Mouse (Mus musculus): ENCODE results near the gene Coq8b. TPM values are rescaled to one million over a fixed set of nuclear protein-coding genes. Genes with fewer than 3 reads are reported as not detected.

The Coq8b gene
- polyA plus RNA-seq (2015; fragmentation: Nextera tagmentation; extraction: Ambion mirVana): 6.1 and 8.7 TPM in 2 replicates

GRCm38 (mm10) chr7:27232781-27233281, at the start of gene Coq8b:
Gene Coq8b (plus strand): TSS chr7:27233023.

GRCm38 (mm10) chr7:27195681-27196611, 36.9 kb upstream of the Coq8b start, which contains the start of the genes BC024978 and Snrpa:
Gene BC024978 (plus strand): TSS chr7:27195781.
Gene Snrpa (minus strand): TSS chr7:27196271.

GRCm38 (mm10) chr7:27228281-27228821, 4.5 kb upstream of the Coq8b start, which contains the start of gene Itpkc:
Gene Itpkc (minus strand): TSS chr7:27228661.

GRCm38 (mm10) chr7:27258205-27258899, 25.5 kb downstream of the Coq8b start, which contains the start of gene Numbl:
Gene Numbl (plus strand): TSS chr7:27258433.

MicroRNAs within 50 kb of the gene (microRNA counts, 519-probe panel; counts per million panel counts)
- 296 counts per million, percentile 58 among the panel's probes with 10 or more counts for microRNA mmu-miR-1191

Small RNA genes within 50 kb of the gene (microRNA-seq; reads per million reads assigned to microRNA genes)
- 0.30 to 1.7 reads per million in 2 experiments for gene Mir1191

Other genes starting within 250 kb of the Coq8b start
- not detected in 2 replicates for gene Cyp2a12, start 203.9 kb upstream of the Coq8b start, polyA plus RNA-seq (2015; fragmentation: Nextera tagmentation; extraction: Ambion mirVana)
- gene Cyp2f2, start 113.1 kb upstream of the Coq8b start, polyA plus RNA-seq (2015; fragmentation: Nextera tagmentation; extraction: Ambion mirVana): 0.08 and 1.1 TPM in 2 replicates
- 0.07 TPM in 1 of 2 replicates, not detected in the other for gene Cyp2t4, start 79.3 kb upstream of the Coq8b start, polyA plus RNA-seq (2015; fragmentation: Nextera tagmentation; extraction: Ambion mirVana)
- gene Egln2, start 66.2 kb upstream of the Coq8b start, polyA plus RNA-seq (2015; fragmentation: Nextera tagmentation; extraction: Ambion mirVana): 58.2 and 63.0 TPM in 2 replicates
- 34.9 and 42.4 TPM in 2 replicates for gene Rab4b, start 54.1 kb upstream of the Coq8b start, polyA plus RNA-seq (2015; fragmentation: Nextera tagmentation; extraction: Ambion mirVana)
- not detected in 2 replicates for gene Gm21983, start 51.9 kb upstream of the Coq8b start, polyA plus RNA-seq (2015; fragmentation: Nextera tagmentation; extraction: Ambion mirVana)
- 0.77 and 3.3 TPM in 2 replicates for gene Mia, start 51.9 kb upstream of the Coq8b start, polyA plus RNA-seq (2015; fragmentation: Nextera tagmentation; extraction: Ambion mirVana)
- 1.6 and 1.7 TPM in 2 replicates for gene BC024978, start 37.2 kb upstream of the Coq8b start, polyA plus RNA-seq (2015; fragmentation: Nextera tagmentation; extraction: Ambion mirVana)
- 54.4 and 60.6 TPM in 2 replicates for gene Snrpa, start 36.8 kb upstream of the Coq8b start, polyA plus RNA-seq (2015; fragmentation: Nextera tagmentation; extraction: Ambion mirVana)
- 2.1 and 2.9 TPM in 2 replicates for gene Itpkc, start 4.4 kb upstream of the Coq8b start, polyA plus RNA-seq (2015; fragmentation: Nextera tagmentation; extraction: Ambion mirVana)
- gene Numbl, start 25.4 kb downstream of the Coq8b start, polyA plus RNA-seq (2015; fragmentation: Nextera tagmentation; extraction: Ambion mirVana): 16.8 and 20.3 TPM in 2 replicates
- gene Ltbp4, start 104.7 kb downstream of the Coq8b start, polyA plus RNA-seq (2015; fragmentation: Nextera tagmentation; extraction: Ambion mirVana): 32.9 and 37.2 TPM in 2 replicates
- 5.5 and 9.9 TPM in 2 replicates for gene Shkbp1, start 123.0 kb downstream of the Coq8b start, polyA plus RNA-seq (2015; fragmentation: Nextera tagmentation; extraction: Ambion mirVana)
- 0.38 and 0.88 TPM in 2 replicates for gene Gm20479, start 124.4 kb downstream of the Coq8b start, polyA plus RNA-seq (2015; fragmentation: Nextera tagmentation; extraction: Ambion mirVana)
- 0.12 and 0.18 TPM in 2 replicates for gene Sptbn4, start 214.7 kb downstream of the Coq8b start, polyA plus RNA-seq (2015; fragmentation: Nextera tagmentation; extraction: Ambion mirVana)
- 30.3 and 46.4 TPM in 2 replicates for gene Blvrb, start 215.0 kb downstream of the Coq8b start, polyA plus RNA-seq (2015; fragmentation: Nextera tagmentation; extraction: Ambion mirVana)
- 20.3 and 21.0 TPM in 2 replicates for gene Sertad3, start 240.7 kb downstream of the Coq8b start, polyA plus RNA-seq (2015; fragmentation: Nextera tagmentation; extraction: Ambion mirVana)